Mouse (Mus musculus) liver, adult 2 months (tissue): ENCODE data around the gene 9130023H24Rik.

Experiments used
- CTCF ChIP-seq: fragments of 200-500 bp; IDR thresholded peaks from 2 replicates; pipeline ENCODE4 v1.5.1; 2011; ENCODE audit warnings: low read depth, low read length, control low read depth
- POLR2A ChIP-seq: fragments of 200-500 bp; IDR thresholded peaks from 2 replicates; pipeline ENCODE4 v1.6.1; 2011; ENCODE audit warnings: low read length, control low read depth; ENCODE audit not compliant: insufficient read depth; ENCODE audit errors: extremely low read depth

DNA sequence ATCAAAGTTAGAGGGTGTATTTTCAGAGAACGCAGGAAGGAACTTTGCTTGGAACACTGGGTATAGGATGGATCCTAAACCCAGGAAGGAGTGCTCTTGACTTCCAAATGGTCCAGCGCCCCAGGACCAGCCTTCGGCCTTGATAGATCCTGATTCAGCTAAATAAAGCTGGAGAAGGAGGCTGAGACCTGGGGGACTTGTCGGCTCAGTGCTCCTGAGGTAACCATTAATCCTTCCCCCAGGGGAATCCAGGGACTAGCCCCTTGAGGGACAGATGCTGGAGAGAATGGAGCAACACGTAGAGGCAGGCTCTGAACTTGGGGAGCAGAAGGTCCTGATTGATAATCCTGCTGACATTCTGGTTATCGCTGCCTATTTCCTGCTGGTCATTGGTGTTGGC is 27.6 kb upstream of the 9130023H24Rik start, which contains the start of gene Slc5a2:
- TF ChIP-seq POLR2A (no peak), CTCF (no peak)
